Mouse (Mus musculus) cerebellum, adult 8-10 months (tissue): ENCODE results near the gene Dis3l.
A peak's percentile ranks its signal among the peaks of the same experiment; 100 is the strongest.
"Not testable (repeated sequence)": the region's sequence is repeated elsewhere in the genome, so short reads cannot be mapped to it uniquely, and the experiment has no call there.

Source experiments
- DNase-seq: peaks from one replicate; pipeline ENCODE4 v3.0.0; 2022

The Dis3l gene

GRCm38 (mm10) chr9:64314696-64315095, 26.4 kb downstream of the Dis3l start:
- no peak for DNase-seq

DNA sequence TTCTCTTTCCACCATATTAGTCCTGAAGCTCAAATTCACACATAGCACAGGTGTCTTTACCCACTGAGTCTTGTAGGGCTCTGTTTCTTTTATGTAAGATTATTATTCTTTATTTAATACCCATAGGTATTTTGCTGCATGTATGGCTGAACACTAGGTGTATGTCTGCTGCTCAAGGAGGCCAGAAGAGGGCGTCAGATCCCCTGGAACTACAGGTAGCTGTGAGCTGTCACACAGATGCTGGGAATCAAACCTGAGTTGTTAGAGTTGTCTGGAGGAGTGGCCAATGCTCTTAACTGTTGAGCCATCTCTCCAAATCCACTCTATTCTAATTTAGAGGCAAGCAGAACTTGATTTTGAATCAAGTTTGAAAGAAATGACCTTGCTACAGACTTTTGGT, 29.0 kb downstream of the Dis3l start:
- no peak for DNase-seq

DNA sequence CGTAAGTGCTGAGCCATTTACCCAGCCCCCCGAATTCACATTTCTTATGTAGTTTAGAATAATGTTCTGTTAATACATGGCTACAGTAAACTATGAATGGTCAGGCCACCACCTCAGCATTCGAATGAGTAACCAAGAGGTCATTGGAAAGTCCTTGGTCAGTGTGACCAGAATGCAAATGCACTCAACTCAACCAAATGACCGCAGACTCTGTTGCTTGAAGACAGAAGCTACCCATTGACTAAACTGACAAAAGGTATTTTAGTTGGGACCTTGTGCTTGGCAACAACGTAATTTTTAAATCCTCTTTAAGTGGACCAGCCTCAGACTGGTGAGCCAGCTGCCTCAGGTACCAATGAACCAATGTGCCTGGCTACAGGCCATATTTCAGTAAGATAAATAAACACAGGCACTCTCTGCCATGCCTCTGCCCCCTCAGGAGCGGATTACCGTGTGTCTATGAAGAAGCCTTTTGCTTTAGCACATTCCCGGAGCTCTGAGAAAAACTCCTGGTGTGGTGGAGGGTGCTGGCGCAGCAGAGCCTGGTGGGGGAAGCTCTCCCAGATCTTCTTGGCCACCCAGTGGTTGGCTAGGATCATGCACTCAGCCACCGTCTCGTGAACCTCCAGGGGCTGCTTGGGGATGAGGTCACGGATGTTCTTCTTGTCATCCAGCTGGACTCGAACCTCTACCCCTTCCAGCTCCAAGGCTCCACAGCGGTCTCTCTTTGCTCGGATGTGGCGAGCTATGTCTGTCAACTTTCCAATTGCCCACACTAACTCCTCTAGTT, 29.9 kb downstream of the Dis3l start:
- no peak for DNase-seq

DNA sequence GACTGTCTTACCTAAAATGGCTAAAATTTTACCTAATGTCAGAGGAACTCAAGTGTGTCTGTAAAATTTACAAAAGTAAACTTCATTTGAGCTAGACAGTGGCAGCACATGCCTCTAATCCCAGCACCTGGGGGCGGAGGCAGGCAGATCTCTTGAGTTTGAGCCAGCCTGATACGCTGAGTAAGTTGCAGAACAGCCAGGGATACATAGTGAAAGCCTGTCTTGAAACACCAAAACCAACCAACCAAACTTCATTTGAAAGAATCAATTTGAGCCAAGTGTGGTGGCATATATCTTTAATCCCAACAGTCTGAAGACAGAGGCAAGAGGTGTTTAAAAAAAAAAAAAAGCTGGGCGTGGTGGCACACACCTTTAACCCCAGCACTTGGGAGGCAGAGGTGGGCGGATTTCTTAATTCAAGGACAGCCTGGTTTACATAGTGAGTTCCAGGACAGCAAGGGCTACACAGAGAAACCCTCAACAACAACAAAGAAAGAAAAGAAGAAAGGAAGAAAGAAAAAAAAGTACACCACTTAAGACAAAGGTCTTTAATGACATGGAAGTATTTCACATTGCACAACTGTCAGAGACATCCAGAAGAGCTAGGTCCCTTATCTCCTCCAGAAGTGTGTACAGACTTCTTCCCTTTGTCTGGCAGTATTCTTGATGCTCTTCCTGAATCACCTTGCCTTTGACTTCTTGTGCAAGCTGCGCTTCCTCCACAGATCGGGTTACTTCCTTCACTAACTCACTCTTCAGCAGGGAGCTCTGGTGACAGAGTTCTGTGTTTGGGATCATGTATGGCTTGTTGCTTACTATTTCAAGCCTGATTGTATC, 34.4 kb downstream of the Dis3l start:
- no peak for DNase-seq

- DNase-seq = not testable (repeated sequence)
These were observed 38.0 kb downstream of the Dis3l start for GRCm38 (mm10) chr9:64303086-64303485.

DNA sequence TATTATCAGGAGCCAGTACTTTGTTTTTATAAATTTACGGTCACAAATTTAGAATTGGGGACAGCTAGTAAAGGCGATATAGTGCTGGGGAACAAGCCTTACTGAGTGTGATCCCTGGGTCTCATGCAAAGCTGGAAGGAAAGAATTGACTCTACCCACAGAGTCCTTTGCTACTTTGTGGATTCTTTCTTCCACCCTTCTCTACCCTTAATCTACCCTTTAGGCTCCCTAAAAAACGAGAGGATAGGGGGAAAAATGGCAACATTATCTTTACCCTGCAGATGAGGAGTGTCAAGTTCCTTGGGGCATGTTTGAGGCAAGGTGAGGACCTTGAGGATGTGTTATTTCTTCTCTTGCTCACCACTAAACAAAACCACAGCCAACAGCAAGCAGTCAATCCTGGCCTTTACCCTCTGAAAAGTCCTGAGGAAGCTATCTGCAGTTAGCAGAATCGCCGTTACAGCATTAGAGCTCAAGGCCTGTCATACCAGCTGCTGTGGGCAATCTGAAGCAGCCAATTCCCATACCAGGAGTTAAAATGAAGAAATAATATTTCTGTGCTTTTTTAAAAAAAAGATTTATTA, 58.6 kb downstream of the Dis3l start:
- DNase-seq = no peak

- no peak for DNase-seq
These were observed 59.3 kb downstream of the Dis3l start for GRCm38 (mm10) chr9:64281781-64282178.

- DNase-seq = peak; percentile 93
These were observed 59.8 kb downstream of the Dis3l start, which contains the start of gene Tipin for GRCm38 (mm10) chr9:64281105-64281780. Gene Tipin, plus strand, starts transcription at chr9:64281581.

- DNase-seq = no peak
These were observed 62.3 kb downstream of the Dis3l start for GRCm38 (mm10) chr9:64278665-64279310.

GRCm38 (mm10) chr9:64277706-64278105, 63.4 kb downstream of the Dis3l start:
- peak; percentile 74 for DNase-seq

- DNase-seq = no peak
These were observed 66.2 kb downstream of the Dis3l start for GRCm38 (mm10) chr9:64274919-64275318.

DNA sequence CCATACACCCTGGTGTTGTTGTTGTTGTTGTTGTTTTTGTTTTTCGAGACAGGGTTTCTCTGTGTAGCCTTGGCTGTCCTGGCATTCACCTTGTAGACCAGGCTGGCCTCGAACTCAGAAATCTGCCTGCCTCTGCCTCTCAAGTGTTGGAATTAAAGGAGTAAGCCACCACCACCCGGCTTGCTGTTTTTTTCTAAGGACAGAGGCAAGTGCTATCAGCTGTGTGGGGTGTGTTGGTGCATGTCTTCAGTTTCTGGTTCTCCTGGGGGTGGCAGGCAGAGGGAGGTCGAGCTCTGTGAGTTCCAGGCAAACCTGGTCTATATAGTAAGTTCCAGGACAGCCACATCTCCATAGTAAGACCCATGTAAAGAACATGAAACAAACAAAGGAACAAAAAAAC, 66.8 kb downstream of the Dis3l start:
- no peak for DNase-seq

GRCm38 (mm10) chr9:64273757-64274156, 67.3 kb downstream of the Dis3l start:
- no peak for DNase-seq

GRCm38 (mm10) chr9:64272611-64273010, 68.5 kb downstream of the Dis3l start:
- no peak for DNase-seq

GRCm38 (mm10) chr9:64271249-64271648, 69.8 kb downstream of the Dis3l start:
- DNase-seq = no peak

DNA sequence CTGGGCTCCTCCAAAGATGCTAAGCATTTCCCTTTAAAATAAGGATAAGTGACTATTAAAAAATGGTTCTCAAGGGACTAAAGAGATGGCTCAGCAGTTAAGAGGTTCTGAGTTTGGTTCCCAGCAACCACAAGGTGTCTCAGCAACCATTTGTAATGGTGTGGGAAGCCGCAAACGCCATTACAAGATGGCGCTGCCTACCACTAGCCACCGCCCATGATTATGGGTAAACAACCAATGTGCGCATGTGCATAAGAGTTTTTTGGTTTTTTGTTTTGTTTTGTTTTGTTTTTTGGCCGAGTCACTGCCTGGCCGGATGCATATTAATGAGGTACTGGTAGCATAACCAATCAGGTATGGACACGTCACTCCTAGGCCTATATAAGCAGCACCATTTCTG, 72.3 kb downstream of the Dis3l start:
- DNase-seq = not testable (repeated sequence)

- no peak for DNase-seq
These were observed 72.9 kb downstream of the Dis3l start for GRCm38 (mm10) chr9:64268196-64268595.

DNA sequence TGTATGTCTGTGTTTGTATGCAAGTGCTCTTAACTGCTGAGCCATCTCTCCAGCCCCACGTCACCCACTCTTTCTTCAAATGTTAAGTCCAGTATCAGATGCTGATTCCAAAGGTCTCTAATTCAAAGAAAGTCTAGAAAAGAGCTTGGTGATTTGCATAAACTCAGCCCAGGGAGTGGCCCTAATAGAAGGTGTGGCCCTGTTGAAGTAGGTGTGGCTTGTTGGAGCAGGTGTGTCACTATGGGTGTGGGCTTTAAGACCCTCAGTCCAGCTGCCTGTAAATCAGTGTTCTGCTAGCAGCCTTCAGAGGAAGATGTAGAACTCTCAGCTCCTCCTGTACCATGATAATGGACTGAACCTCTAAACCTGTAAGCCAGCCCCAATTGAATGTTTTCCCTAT, 73.9 kb downstream of the Dis3l start:
- DNase-seq = no peak

- DNase-seq = no peak
These were observed 76.3 kb downstream of the Dis3l start for GRCm38 (mm10) chr9:64264813-64265212.

GRCm38 (mm10) chr9:64261023-64261422, 80.1 kb downstream of the Dis3l start:
- DNase-seq = no peak

DNA sequence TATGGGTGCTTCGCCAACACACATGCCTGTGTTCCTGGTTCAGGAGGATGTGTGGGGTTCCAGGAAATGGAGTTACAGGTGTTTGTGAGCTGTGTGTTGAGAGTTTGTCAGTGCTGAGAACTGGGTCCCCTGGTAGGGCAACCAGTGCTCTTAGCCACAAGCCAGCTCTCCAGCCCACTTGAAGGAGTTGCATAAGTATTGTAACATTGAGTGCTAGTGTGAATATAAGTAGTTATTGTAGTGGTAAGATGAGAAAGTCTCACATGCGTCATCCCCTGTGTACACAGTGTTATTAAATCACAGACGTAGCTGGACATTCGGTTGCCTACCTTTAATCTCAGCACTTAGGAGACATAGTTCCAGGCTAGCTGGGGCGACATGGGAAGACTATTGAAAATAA, 81.2 kb downstream of the Dis3l start:
- no peak for DNase-seq
